Mouse (Mus musculus) hindbrain, embryonic 15.5 days (tissue): ENCODE measurements at regions not wholly inside any gene's neighbourhood (a gene's known extent, or its start where the extent isn't known, plus 50 kb on each side); places are given as distances from the start of the nearest gene placed in this dataset.

ENCODE experiments used
- ATAC-seq: fragments of 200-750 bp; cut with Nextera tagmentation; 2 replicates; pipeline ENCODE4 v1.8.0; 2017; ENCODE audit warnings: low read depth, moderate number of reproducible peaks, moderate TSS enrichment; ENCODE audit not compliant: low FRiP score
- H3K27ac ChIP-seq: fragments of 300-500 bp; sonication (generic); replicated peaks from 2 replicates; pipeline ENCODE4 v1.5.1; 2015; ENCODE audit warnings: mild to moderate bottlenecking, inconsistent platforms
- H3K27me3 ChIP-seq: fragments of 300-500 bp; sonication (generic); 2 replicates; pipeline ENCODE4 v1.6.1; 2015; ENCODE audit warnings: control low read depth, inconsistent platforms
- H3K36me3 ChIP-seq: fragments of 300-500 bp; sonication (generic); 2 replicates; pipeline ENCODE4 v1.6.1; 2015; ENCODE audit warnings: control low read depth, inconsistent platforms
- H3K4me1 ChIP-seq: fragments of 300-500 bp; sonication (generic); replicated peaks from 2 replicates; pipeline ENCODE4 v1.6.1; 2015; ENCODE audit warnings: control low read depth, inconsistent platforms
- H3K4me2 ChIP-seq: fragments of 300-500 bp; sonication (generic); 2 replicates; pipeline ENCODE4 v1.6.1; 2015; ENCODE audit warnings: moderate library complexity, mild to moderate bottlenecking, inconsistent platforms
- H3K4me3 ChIP-seq: fragments of 300-500 bp; sonication (generic); 2 replicates; pipeline ENCODE4 v1.5.1; 2015; ENCODE audit warnings: mild to moderate bottlenecking, inconsistent platforms
- H3K9ac ChIP-seq: fragments of 300-500 bp; sonication (generic); 2 replicates; pipeline ENCODE4 v1.6.1; 2015; ENCODE audit warnings: inconsistent platforms
- H3K9me3 ChIP-seq: fragments of 300-500 bp; sonication (generic); 2 replicates; pipeline ENCODE4 v1.6.1; 2016; ENCODE audit warnings: control low read depth, inconsistent platforms
- WGBS: fragments of 180-500 bp; shearing (Covaris S2); methylation state at CpG from one replicate; pipeline ENCODE4 v1.1.7; 2015; 5-methylcytosine and 5-hydroxymethylcytosine counted together

DNA sequence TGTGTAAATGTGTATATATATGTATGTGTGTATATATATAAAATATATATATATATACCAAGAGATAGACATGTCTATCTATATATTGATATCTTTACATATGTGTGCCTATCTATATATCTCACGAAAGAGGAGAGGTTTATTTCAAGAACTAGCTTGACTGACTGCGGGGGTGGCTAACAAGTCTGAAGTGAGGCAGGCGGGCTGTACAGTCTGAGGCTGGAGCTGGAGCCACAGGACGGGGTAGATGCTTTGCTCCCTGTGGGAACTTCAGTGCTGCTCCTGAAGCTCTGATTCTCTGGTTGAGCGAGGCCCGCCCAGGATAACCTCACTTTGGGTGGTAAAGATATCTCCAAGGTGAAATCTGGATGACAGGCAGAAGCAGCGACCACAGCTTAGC lies 213.4 kb upstream of the Serp2 start:
- H3K9me3 ChIP-seq: no peaks in the 10 kb centered on the region
- peaks cover 35% of the 10 kb centered on the region for H3K4me1 ChIP-seq
- no peak overlapping the region for H3K4me3 ChIP-seq
- no peak overlapping the region for H3K9ac ChIP-seq
- 91% methylated on average over 7 of the region's 7 CpGs for WGBS
- peaks cover 2% of the 10 kb centered on the region; the same call in 1 of the 2 replicates for H3K27me3 ChIP-seq
- H3K36me3 ChIP-seq: no peaks in the 10 kb centered on the region
- no peak overlapping the region for H3K4me2 ChIP-seq
- no peak for ATAC-seq
- no peak overlapping the region for H3K27ac ChIP-seq

DNA sequence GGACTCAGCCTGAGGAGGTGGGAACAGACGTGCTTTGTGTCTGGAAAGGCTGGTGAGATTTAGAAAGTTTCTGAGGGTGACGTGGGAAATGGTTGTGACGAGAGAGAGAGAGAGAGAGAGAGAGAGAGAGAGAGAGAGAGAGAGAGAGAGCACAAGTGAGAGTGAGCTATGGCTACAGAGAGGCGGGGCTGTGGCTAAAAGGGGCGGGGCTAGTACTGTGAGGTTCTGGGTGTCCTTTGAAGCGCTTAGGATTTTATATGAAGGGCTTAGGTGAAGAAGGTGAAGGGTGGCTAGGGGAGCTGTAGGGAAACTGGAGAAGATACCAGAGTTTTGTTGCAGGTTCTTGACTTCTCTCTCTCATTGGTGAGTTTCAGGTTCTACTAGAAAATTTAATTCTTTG lies 210.6 kb upstream of the Serp2 start:
- Histone ChIP-seq H3K27ac (no peak overlapping the region), H3K9me3 (no peaks in the 10 kb centered on the region), H3K9ac (no peak overlapping the region), H3K27me3 (peaks cover 2% of the 10 kb centered on the region; the same call in 1 of the 2 replicates), H3K4me1 (peaks cover 36% of the 10 kb centered on the region), H3K4me2 (no peak overlapping the region), H3K4me3 (no peak overlapping the region), H3K36me3 (no peaks in the 10 kb centered on the region)
- ATAC-seq: no peak
- WGBS: 59% methylated on average over 6 of the region's 6 CpGs

DNA sequence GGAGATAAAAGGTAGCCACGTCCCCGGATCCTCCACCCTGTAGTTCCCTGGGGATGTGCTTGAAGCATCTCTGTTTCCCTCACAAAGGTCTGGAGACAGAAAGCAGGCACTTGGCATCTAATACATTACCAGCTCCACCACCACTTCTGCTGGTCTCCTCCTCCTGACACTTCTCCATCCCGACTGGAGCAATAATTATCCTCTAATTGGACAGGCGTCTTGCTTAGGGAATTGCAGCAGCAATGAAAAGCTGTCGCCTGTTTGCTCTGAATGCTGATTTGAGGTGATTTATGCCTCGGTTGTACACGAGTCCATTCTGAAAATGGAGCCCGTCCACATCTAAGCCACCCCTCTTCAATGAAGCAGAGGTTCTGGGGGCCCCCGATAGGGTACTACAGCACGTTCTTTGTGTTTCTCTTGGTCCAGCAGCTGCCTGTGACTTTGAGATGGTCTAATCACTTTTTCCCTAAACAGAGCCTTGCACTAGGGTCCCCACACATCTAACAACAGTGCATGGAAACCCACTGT lies 209.6 kb upstream of the Serp2 start:
- H3K4me2 ChIP-seq: no peak overlapping the region
- 52% methylated on average over 10 of the region's 10 CpGs for whole genome bisulfite sequencing
- H3K9me3 ChIP-seq: no peaks in the 10 kb centered on the region
- no peak overlapping the region for H3K27ac ChIP-seq
- no peaks in the 10 kb centered on the region for H3K36me3 ChIP-seq
- no peaks in the 10 kb centered on the region for H3K27me3 ChIP-seq
- H3K9ac ChIP-seq: no peak overlapping the region
- ATAC-seq: no peak
- no peak overlapping the region for H3K4me3 ChIP-seq
- peaks cover 28% of the 10 kb centered on the region for H3K4me1 ChIP-seq

DNA sequence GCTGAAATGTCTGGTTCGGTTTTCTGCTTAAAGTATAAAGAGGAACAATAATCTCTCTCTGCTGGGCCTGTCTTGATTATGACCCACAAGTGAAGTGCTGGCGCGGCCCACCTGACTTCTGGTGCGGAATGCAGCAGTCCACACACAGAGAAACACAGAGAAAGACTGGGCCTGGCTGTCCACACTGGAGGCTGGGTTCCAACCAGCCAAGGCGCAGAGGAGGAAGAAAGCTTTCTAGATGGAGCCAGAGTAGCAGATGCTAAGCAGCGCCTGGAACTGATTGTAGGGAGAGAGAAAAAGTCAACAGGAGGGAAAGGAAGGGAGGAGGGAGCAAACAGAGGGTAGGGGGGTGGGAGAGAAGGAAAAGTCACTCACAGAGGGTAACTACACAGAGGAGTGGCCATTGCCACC lies 208.4 kb upstream of the Serp2 start:
- Histone ChIP-seq H3K9ac (no peak overlapping the region), H3K9me3 (no peaks in the 10 kb centered on the region), H3K4me2 (no peak overlapping the region), H3K36me3 (no peaks in the 10 kb centered on the region), H3K4me1 (peaks cover 28% of the 10 kb centered on the region), H3K27me3 (no peaks in the 10 kb centered on the region), H3K4me3 (no peak overlapping the region), H3K27ac (no peak overlapping the region)
- ATAC-seq: 0 out of 2 replicates have a peak, but pooled peaks have one; percentile 23
- WGBS: 61% methylated on average over 6 of the region's 6 CpGs

DNA sequence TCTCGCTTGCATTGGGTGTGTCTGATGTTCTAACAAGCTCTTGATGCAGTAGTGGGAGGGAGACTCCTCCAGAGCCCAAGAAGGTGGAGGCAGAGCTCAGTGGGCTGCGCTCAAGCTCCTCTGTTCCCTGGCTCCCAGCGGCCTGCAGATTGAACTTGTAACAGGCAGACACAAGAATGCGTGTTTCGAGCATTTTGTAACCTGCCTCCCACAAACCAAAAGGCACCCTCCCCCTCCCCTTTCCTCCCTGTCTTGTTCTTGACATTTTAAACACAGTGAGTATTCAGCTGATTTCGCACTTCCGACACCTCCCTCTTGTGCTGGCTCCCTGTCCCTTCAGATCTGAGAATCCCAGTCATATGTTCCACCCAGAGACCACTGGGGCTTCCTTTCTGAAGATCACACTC lies 207.7 kb upstream of the Serp2 start:
- Histone ChIP-seq H3K9me3 (no peaks in the 10 kb centered on the region), H3K4me3 (no peak overlapping the region), H3K36me3 (no peaks in the 10 kb centered on the region), H3K4me2 (no peak overlapping the region), H3K9ac (no peak overlapping the region), H3K4me1 (peaks cover 28% of the 10 kb centered on the region), H3K27ac (no peak overlapping the region), H3K27me3 (no peaks in the 10 kb centered on the region)
- ATAC-seq: no peak
- whole genome bisulfite sequencing: 24% methylated on average over 7 of the region's 7 CpGs

DNA sequence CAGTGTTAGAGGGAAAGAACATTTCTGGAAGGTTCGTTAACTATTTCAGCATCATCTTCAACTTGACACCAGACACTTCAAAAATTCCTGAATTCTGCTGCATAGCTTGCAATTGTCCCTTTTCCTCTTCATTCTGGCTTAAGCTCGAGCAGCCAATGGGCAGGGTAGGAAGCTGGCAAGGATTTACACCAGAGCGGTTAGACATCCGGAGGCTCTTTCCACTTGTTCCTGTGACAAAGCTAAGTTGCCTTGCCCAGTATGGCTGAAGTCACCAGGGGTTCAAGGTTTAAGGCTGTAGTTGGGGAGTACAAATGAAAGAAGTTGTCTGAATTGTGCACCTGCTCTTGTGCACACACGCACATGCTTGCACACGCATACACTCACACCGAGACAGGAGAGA lies 206.8 kb upstream of the Serp2 start:
- Histone ChIP-seq H3K4me1 (peaks cover 28% of the 10 kb centered on the region), H3K9me3 (no peaks in the 10 kb centered on the region), H3K4me3 (no peak overlapping the region), H3K4me2 (no peak overlapping the region), H3K36me3 (no peaks in the 10 kb centered on the region), H3K27me3 (no peaks in the 10 kb centered on the region), H3K9ac (no peak overlapping the region), H3K27ac (no peak overlapping the region)
- ATAC-seq: no peak
- WGBS: 91% methylated on average over 7 of the region's 7 CpGs

DNA sequence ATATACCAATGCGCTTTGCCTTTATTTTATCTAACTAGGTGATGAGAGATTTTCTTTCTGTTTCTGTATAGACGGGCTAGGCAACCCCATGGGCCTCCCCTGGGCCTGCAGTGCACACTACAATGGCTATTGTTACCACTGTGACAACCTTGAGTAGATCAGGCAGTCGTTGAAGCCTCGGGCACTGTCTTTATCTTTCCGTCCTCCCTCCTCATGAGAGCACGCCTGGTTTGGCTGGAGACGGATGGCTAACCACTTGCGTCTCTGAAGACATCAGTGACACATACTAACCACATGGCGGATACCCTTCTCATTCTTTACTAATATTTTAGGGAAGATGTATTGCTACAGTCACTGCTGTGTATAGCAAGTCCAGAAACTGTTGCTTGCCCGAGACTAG lies 206.1 kb upstream of the Serp2 start:
- no peak overlapping the region for H3K4me2 ChIP-seq
- no peak overlapping the region for H3K9ac ChIP-seq
- no peak for ATAC-seq
- 35% methylated on average over 10 of the region's 10 CpGs for WGBS
- H3K4me3 ChIP-seq: no peak overlapping the region
- H3K4me1 ChIP-seq: peaks cover 28% of the 10 kb centered on the region
- no peaks in the 10 kb centered on the region for H3K36me3 ChIP-seq
- H3K27ac ChIP-seq: no peak overlapping the region
- H3K9me3 ChIP-seq: no peaks in the 10 kb centered on the region
- H3K27me3 ChIP-seq: no peaks in the 10 kb centered on the region

DNA sequence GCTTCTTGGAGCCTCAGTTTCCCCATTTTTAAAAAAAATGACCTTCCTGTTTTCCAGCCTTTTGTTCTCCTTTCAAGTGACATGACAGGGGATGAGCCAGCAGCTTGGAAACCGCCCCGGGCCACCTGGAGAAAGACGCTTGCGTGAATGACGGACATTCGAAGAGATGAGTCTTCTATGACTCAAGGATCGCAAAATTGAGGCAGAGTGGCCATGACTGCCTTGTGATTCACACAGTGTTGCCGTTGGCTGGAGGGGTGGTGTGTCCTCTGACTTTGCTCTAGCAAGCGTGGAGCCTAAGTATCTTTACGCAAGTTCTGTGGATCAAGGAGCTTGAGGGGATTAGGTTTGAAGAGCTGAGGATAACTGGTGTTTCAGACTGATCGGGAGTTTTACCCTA lies 205.0 kb upstream of the Serp2 start:
- no peaks in the 10 kb centered on the region for H3K36me3 ChIP-seq
- no peak overlapping the region for H3K4me3 ChIP-seq
- no peak overlapping the region for H3K27ac ChIP-seq
- no peak overlapping the region for H3K4me2 ChIP-seq
- no peak overlapping the region for H3K9ac ChIP-seq
- no peaks in the 10 kb centered on the region for H3K27me3 ChIP-seq
- no peaks in the 10 kb centered on the region for H3K9me3 ChIP-seq
- ATAC-seq: no peak
- H3K4me1 ChIP-seq: peaks cover 27% of the 10 kb centered on the region
- 94% methylated on average over 11 of the region's 11 CpGs for WGBS

DNA sequence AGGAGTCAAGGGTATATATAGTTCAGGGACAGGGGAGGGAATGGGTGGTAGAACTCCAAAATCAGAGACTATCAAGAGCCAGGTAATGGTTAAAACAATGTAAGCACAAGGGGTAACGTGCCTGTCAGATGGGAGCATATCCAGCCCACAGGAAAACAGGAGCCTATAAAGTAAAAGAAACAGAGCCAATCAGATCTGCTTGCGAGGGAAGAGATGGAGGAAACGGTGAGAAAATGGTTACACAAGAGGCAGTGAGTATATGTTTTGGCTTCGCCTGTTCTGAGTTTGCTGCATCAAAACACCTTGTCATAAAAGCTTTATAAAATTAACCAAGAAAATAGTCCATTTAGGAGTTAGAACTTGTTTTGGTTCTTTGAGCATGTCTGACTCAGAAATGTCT lies 204.6 kb upstream of the Serp2 start:
- H3K27me3 ChIP-seq: no peaks in the 10 kb centered on the region
- no peak for ATAC-seq
- 96% methylated on average over 4 of the region's 4 CpGs for WGBS
- no peaks in the 10 kb centered on the region for H3K9me3 ChIP-seq
- no peak overlapping the region for H3K4me2 ChIP-seq
- no peak overlapping the region for H3K27ac ChIP-seq
- peaks cover 23% of the 10 kb centered on the region for H3K4me1 ChIP-seq
- no peak overlapping the region for H3K9ac ChIP-seq
- no peak overlapping the region for H3K4me3 ChIP-seq
- H3K36me3 ChIP-seq: no peaks in the 10 kb centered on the region

DNA sequence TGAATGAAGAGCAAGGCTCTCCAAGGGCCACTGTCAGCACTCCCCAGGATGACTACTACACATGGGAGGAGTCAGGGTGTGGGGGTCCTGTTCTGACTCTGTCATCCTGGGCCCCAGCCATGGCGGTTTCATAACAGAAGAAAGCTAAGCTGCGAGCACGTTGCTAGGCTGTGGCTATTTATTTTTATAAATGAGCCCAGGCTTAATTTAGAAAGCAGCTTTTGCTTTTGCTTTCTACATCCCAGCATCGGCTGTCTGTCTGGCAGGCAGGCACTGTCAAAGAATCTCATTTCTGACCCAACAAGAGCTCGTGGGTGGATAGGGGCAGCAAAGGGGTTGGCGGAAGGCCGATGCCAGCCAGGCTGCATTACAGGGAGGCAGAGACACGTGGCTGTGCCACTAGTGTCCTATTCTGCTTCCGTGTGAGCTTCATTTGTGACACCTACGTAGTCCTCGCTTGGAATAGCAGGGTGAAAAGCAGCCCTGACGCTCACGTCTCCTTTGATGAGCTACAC lies 203.9 kb upstream of the Serp2 start:
- no peak overlapping the region for H3K27ac ChIP-seq
- ATAC-seq: no peak
- H3K36me3 ChIP-seq: no peaks in the 10 kb centered on the region
- H3K4me2 ChIP-seq: no peak overlapping the region
- H3K27me3 ChIP-seq: no peaks in the 10 kb centered on the region
- H3K9ac ChIP-seq: no peak overlapping the region
- no peak overlapping the region for H3K4me3 ChIP-seq
- H3K4me1 ChIP-seq: peaks cover 18% of the 10 kb centered on the region
- no peaks in the 10 kb centered on the region for H3K9me3 ChIP-seq
- 76% methylated on average over 13 of the region's 13 CpGs for WGBS

DNA sequence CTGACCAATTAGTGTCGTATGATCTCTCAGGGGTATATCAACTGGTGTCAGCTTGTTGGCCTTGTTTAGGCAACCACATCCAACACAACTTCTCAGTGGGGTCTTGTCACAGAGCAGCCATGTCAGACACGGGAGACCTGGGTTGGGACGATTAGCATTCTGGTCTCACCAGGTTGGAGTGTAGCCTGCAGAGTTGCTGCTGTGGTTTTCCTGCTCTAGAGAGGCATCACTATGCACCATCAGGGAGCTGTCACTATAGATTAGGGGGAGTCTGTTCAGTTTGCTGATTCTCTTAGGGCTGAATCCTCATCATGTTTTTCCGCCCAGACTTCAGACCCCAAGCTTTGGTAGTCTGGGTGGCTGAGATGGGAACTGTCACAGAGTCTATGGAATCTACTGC lies 202.7 kb upstream of the Serp2 start:
- Histone ChIP-seq H3K9ac (no peak overlapping the region), H3K4me2 (no peak overlapping the region), H3K36me3 (no peaks in the 10 kb centered on the region), H3K4me3 (no peak overlapping the region), H3K27me3 (no peaks in the 10 kb centered on the region), H3K27ac (no peak overlapping the region), H3K9me3 (no peaks in the 10 kb centered on the region), H3K4me1 (peaks cover 8% of the 10 kb centered on the region)
- ATAC-seq: no peak
- 87% methylated on average over 4 of the region's 4 CpGs for WGBS

DNA sequence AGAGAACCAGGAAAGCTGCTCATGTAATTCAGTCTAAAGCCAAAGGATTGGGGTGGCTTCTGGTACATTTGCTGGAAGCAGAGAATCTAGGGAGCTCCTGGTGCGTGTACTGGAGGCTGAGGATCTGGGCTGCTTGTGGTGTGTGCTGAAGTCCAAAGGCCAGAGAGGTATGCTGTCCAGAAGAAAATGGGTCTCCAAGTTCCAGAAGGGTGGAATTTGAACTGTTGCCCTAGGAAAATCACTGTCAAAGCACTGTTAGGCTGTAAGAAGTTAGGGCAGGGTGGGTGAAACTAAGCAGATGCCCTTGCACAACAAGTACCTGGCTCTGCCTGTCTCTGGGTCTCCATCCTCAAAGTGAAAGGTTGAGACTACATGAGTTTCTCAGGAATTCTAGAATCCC lies 201.9 kb upstream of the Serp2 start:
- 85% methylated on average over 1 of the region's 1 CpGs for WGBS
- no peaks in the 10 kb centered on the region for H3K36me3 ChIP-seq
- ATAC-seq: no peak

More for the DNA sequence above, 201.9 kb upstream of the Serp2 start:
- H3K27me3 ChIP-seq: no peaks in the 10 kb centered on the region
- no peak overlapping the region for H3K9ac ChIP-seq
- H3K9me3 ChIP-seq: no peaks in the 10 kb centered on the region
- no peak overlapping the region for H3K27ac ChIP-seq
- no peak overlapping the region for H3K4me3 ChIP-seq
- H3K4me1 ChIP-seq: 0 out of 2 replicates have a peak, but pooled peaks cover 4% of the 10 kb centered on the region
- H3K4me2 ChIP-seq: no peak overlapping the region
